Mouse (Mus musculus): ENCODE measurements around the gene Gm10229. TPM values are rescaled to one million over a fixed set of nuclear protein-coding genes. Genes with fewer than 3 reads are reported as not detected.

Gm10229 gene
- not detected in 2 replicates for polyA plus RNA-seq (2012; rRNA removed)

GRCm38 (mm10) chr16:89014984-89015383, at the start of gene Gm10229:
Gene Gm10229 (plus strand): TSS chr16:89015284.

GRCm38 (mm10) chr16:89010659-89011058, 4.4 kb upstream of the Gm10229 start, which contains the start of gene Krtap22-2:
Gene Krtap22-2 (minus strand): TSS chr16:89010759.

GRCm38 (mm10) chr16:89031399-89031798, 16.3 kb downstream of the Gm10229 start, which contains the start of gene Krtap6-1:
Gene Krtap6-1 (plus strand): TSS chr16:89031699.

GRCm38 (mm10) chr16:89041372-89041771, 26.3 kb downstream of the Gm10229 start, which contains the start of gene Gm10228:
Gene Gm10228 (minus strand): TSS chr16:89041472.

GRCm38 (mm10) chr16:89047783-89048182, 32.7 kb downstream of the Gm10229 start, which contains the start of gene Krtap6-5:
Gene Krtap6-5 (minus strand): TSS chr16:89047883.

GRCm38 (mm10) chr16:89063902-89064301, 48.8 kb downstream of the Gm10229 start, which contains the start of gene 1110025L11Rik:
Gene 1110025L11Rik (minus strand): TSS chr16:89064002.

Other genes with a start within 250 kb of the Gm10229 start
- not detected in 2 replicates for gene 2310057N15Rik, start 241.1 kb upstream of the Gm10229 start, polyA plus RNA-seq (2012; rRNA removed)
- gene Gm5965, start 237.4 kb upstream of the Gm10229 start, polyA plus RNA-seq (2012; rRNA removed) = not detected in 2 replicates
- not detected in 2 replicates for gene Gm20741, start 203.1 kb upstream of the Gm10229 start, polyA plus RNA-seq (2012; rRNA removed)
- gene Krtap15, start 195.1 kb upstream of the Gm10229 start, polyA plus RNA-seq (2012; rRNA removed) = not detected in 2 replicates
- gene Krtap14, start 189.1 kb upstream of the Gm10229 start, polyA plus RNA-seq (2012; rRNA removed) = not detected in 2 replicates
- not detected in 2 replicates for gene Krtap19-1, start 145.9 kb upstream of the Gm10229 start, polyA plus RNA-seq (2012; rRNA removed)
- gene Krtap19-2, start 141.0 kb upstream of the Gm10229 start, polyA plus RNA-seq (2012; rRNA removed) = not detected in 2 replicates
- not detected in 2 replicates for gene Krtap19-3, start 137.2 kb upstream of the Gm10229 start, polyA plus RNA-seq (2012; rRNA removed)
- gene Krtap19-4, start 130.2 kb upstream of the Gm10229 start, polyA plus RNA-seq (2012; rRNA removed) = not detected in 2 replicates
- not detected in 2 replicates for gene Krtap19-5, start 118.8 kb upstream of the Gm10229 start, polyA plus RNA-seq (2012; rRNA removed)
- not detected in 2 replicates for gene Krtap19-9b, start 83.0 kb upstream of the Gm10229 start, polyA plus RNA-seq (2012; rRNA removed)
- gene Krtap16-3, start 52.4 kb upstream of the Gm10229 start, polyA plus RNA-seq (2012; rRNA removed) = not detected in 2 replicates
- gene Krtap22-2, start 4.5 kb upstream of the Gm10229 start, polyA plus RNA-seq (2012; rRNA removed) = not detected in 2 replicates
- gene Krtap6-1, start 16.4 kb downstream of the Gm10229 start, polyA plus RNA-seq (2012; rRNA removed) = not detected in 2 replicates
- not detected in 2 replicates for gene Gm10228, start 26.2 kb downstream of the Gm10229 start, polyA plus RNA-seq (2012; rRNA removed)
- not detected in 2 replicates for gene Krtap6-5, start 32.6 kb downstream of the Gm10229 start, polyA plus RNA-seq (2012; rRNA removed)
- gene 1110025L11Rik, start 48.7 kb downstream of the Gm10229 start, polyA plus RNA-seq (2012; rRNA removed) = not detected in 2 replicates
- gene Krtap6-3, start 68.7 kb downstream of the Gm10229 start, polyA plus RNA-seq (2012; rRNA removed) = not detected in 2 replicates
- not detected in 2 replicates for gene Gm6358, start 125.6 kb downstream of the Gm10229 start, polyA plus RNA-seq (2012; rRNA removed)
- not detected in 2 replicates for gene Gm10061, start 135.8 kb downstream of the Gm10229 start, polyA plus RNA-seq (2012; rRNA removed)
- not detected in 2 replicates for gene Gm9789, start 142.7 kb downstream of the Gm10229 start, polyA plus RNA-seq (2012; rRNA removed)
- not detected in 2 replicates for gene Gm7735, start 154.2 kb downstream of the Gm10229 start, polyA plus RNA-seq (2012; rRNA removed)
- not detected in 2 replicates for gene 1110057P08Rik, start 159.5 kb downstream of the Gm10229 start, polyA plus RNA-seq (2012; rRNA removed)
- not detected in 2 replicates for gene Krtap20-2, start 190.6 kb downstream of the Gm10229 start, polyA plus RNA-seq (2012; rRNA removed)